Mouse (Mus musculus) retina, embryonic 14.5 days (tissue): ENCODE data around the gene Hps1.

ENCODE experiments used
- DNase-seq: peaks from one replicate; pipeline ENCODE4 v3.0.0-alpha.2; 2015; ENCODE audit warnings: low spot score

Gene Hps1

DNA sequence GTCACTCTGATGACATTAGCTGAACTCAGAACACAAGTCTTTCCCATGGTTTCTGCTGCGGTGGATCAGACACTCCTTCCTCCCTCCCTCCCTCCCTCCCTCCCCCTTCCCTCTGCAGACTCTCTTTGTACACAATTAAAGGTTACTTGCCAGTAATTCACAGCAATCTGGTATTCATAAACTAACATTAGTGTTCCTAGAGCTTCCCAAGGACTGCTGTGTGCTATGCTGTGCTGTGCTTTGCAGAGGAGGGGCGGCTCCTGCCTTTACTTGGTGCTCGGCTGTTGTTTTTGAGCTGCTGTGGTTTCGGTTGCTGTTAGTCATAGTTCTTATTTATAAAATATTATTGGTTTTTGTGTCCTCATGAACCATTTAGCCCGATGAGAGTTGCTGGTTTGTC is 62.1 kb downstream of the Hps1 start:
- DNase-seq: no peak

DNA sequence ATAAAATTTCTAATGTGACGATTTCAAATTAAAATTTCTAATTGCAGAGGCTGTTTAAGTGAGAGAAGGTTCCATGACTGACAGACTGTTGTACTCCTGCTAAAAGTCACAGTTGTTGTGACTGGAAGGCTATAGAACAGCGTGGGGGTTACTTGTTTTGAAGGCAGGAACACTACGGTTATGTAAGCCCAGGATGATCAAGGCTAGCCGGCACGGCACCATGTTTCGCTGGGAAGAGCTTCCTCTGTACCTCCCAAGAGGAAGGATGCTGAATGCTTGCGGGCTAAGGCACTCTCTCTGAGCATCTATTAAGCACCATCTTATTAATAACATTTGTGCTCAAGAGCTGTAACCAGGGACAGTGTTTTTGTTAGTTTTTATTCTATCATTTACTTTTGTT is 63.3 kb downstream of the Hps1 start:
- no peak for DNase-seq

DNA sequence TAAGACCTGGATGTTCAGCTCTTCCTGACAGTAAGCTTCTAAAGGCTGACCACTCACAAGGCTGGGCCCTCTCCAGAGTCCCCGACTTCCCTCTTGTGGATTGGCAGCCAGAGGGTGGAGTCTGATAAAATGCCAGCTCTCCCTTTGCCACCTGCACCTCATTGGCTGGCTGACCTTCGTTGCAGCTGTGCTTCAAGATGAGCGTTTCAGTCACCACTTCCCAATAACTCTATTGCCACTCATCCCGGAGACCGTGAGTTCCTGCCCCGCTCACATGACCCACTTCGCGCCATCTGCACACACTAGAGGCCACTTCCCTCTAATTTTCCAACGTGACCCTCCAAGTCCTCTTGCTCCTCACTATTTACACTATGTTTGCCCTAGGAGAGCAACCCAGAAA is 66.0 kb downstream of the Hps1 start:
- no peak for DNase-seq
